Mouse (Mus musculus) hindbrain, embryonic 10.5 days (tissue): ENCODE results near the gene Hdgfl2. TPM values are rescaled to one million over a fixed set of nuclear protein-coding genes. Genes with fewer than 3 reads are reported as not detected.
"Not testable (repeated sequence)": the region's sequence is repeated elsewhere in the genome, so short reads cannot be mapped to it uniquely, and the experiment has no call there.

Source experiments
- DNase-seq: peaks from one replicate; pipeline ENCODE4 v3.0.0-alpha.2; 2017; ENCODE audit warnings: low spot score
- H3K27ac ChIP-seq: fragments of 300-500 bp; sonication (generic); 2 replicates; pipeline ENCODE4 v1.5.1; 2016; ENCODE audit warnings: mild to moderate bottlenecking, moderate library complexity
- H3K27me3 ChIP-seq: fragments of 300-500 bp; sonication (generic); 2 replicates; pipeline ENCODE4 v1.6.1; 2016; ENCODE audit warnings: mild to moderate bottlenecking; ENCODE audit not compliant: poor library complexity, insufficient read depth, severe bottlenecking
- H3K36me3 ChIP-seq: fragments of 300-500 bp; sonication (generic); 2 replicates; pipeline ENCODE4 v1.6.1; 2016; ENCODE audit warnings: mild to moderate bottlenecking, moderate library complexity
- H3K4me1 ChIP-seq: fragments of 300-500 bp; sonication (generic); replicated peaks from 2 replicates; pipeline ENCODE4 v1.6.1; 2016; ENCODE audit warnings: mild to moderate bottlenecking
- H3K4me3 ChIP-seq: fragments of 300-500 bp; sonication (generic); 2 replicates; pipeline ENCODE4 v1.5.1; 2016; ENCODE audit warnings: mild to moderate bottlenecking, moderate library complexity
- H3K9me3 ChIP-seq: fragments of 300-500 bp; sonication (generic); 2 replicates; pipeline ENCODE4 v1.6.1; 2016; ENCODE audit warnings: mild to moderate bottlenecking, moderate library complexity
- WGBS: fragments of 180-500 bp; shearing (Covaris S2); methylation state at CpG from one replicate; pipeline ENCODE4 v1.1.7; 2016; 5-methylcytosine and 5-hydroxymethylcytosine counted together
- polyA plus RNA-seq: library from polyadenylated mRNA; unstranded; fragments of >200 nt; fragmentation: Nextera tagmentation; extraction: Ambion mirVana; gene quantifications from 2 replicates; pipeline ENCODE4 v1.2.1, GENCODE M21; 2016

The Hdgfl2 gene
- polyA plus RNA-seq, 1 experiment from 2014 or later, result 186 TPM

GRCm38 (mm10) chr17:56038583-56039261, 40.7 kb upstream of the Hdgfl2 start:
- H3K27me3 ChIP-seq, result no peaks in the 10 kb centered on the region
- H3K4me3 ChIP-seq, result no peak overlapping the region
- no peak overlapping the region for H3K27ac ChIP-seq
- WGBS, result 88% methylated on average over 8 of the region's 8 CpGs
- DNase-seq, result no peak
- H3K4me1 ChIP-seq, result peaks cover 43% of the 10 kb centered on the region
- H3K9me3 ChIP-seq, result no peaks in the 10 kb centered on the region
- H3K36me3 ChIP-seq, result peaks cover 25% of the 10 kb centered on the region

DNA sequence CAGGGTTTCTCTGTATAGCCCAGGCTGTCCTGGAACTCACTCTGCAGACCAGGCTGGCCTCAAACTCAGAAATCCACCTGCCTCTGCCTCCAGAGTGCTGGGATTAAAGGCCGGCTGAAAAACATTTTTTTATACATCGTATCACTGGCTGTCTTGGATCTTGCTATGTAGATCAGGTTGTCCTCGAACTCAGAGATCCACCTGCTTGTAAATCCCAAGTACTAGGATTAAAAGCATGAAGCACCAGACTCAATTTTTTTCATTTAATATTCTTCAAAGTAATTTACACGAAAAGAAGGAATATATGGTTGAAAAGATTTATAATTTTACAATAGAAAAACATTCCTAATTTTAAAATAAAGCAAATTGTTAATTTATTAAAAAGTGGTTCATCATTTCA, 40.1 kb upstream of the Hdgfl2 start:
- Histone ChIP-seq H3K27ac (peak overlapping the region; percentile 95; the same call in 1 of the 2 replicates), H3K36me3 (peaks cover 25% of the 10 kb centered on the region), H3K4me3 (peak overlapping the region; percentile 90; the same call in 1 of the 2 replicates), H3K9me3 (no peaks in the 10 kb centered on the region), H3K4me1 (peaks cover 37% of the 10 kb centered on the region), H3K27me3 (no peaks in the 10 kb centered on the region)
- 83% methylated on average over 4 of the region's 4 CpGs for WGBS
- no peak for DNase-seq

- Histone ChIP-seq H3K27ac (peak within 1 kb of the TSS; percentile 95), H3K36me3 (peaks cover 26% of the 10 kb centered on the region), H3K4me1 (peaks cover 29% of the 10 kb centered on the region), H3K4me3 (peak within 1 kb of the TSS; percentile 90), H3K9me3 (no peaks in the 10 kb centered on the region), H3K27me3 (no peaks in the 10 kb centered on the region)
- under 1% methylated on average over 68 of the region's 68 CpGs for WGBS
- peak; percentile 96 for DNase-seq
Observed at GRCm38 (mm10) chr17:56040030-56040856, 39.2 kb upstream of the Hdgfl2 start, which contains the start of gene Chaf1a. Chaf1a (plus strand) TSS chr17:56040439.

- Histone ChIP-seq H3K4me3 (peak overlapping the region; percentile 90), H3K36me3 (peaks cover 32% of the 10 kb centered on the region), H3K9me3 (no peaks in the 10 kb centered on the region), H3K27ac (peak overlapping the region; percentile 95), H3K27me3 (no peaks in the 10 kb centered on the region), H3K4me1 (peaks cover 24% of the 10 kb centered on the region)
- WGBS, result 3% methylated on average over 12 of the region's 12 CpGs
- no peak for DNase-seq
Observed at GRCm38 (mm10) chr17:56040857-56041163, 38.6 kb upstream of the Hdgfl2 start.

GRCm38 (mm10) chr17:56051369-56051768, 28.1 kb upstream of the Hdgfl2 start:
- no peaks in the 10 kb centered on the region for H3K9me3 ChIP-seq
- 93% methylated on average over 5 of the region's 5 CpGs for WGBS
- H3K4me3 ChIP-seq, result no peak overlapping the region
- DNase-seq, result no peak
- H3K4me1 ChIP-seq, result no peaks in the 10 kb centered on the region
- H3K27ac ChIP-seq, result no peak overlapping the region
- no peaks in the 10 kb centered on the region for H3K27me3 ChIP-seq
- peaks cover 97% of the 10 kb centered on the region for H3K36me3 ChIP-seq

- no peak for DNase-seq
- Histone ChIP-seq H3K4me3 (no peak overlapping the region), H3K27me3 (no peaks in the 10 kb centered on the region), H3K36me3 (peaks cover 97% of the 10 kb centered on the region), H3K4me1 (no peaks in the 10 kb centered on the region), H3K27ac (no peak overlapping the region), H3K9me3 (no peaks in the 10 kb centered on the region)
Observed at GRCm38 (mm10) chr17:56054938-56055337, 24.5 kb upstream of the Hdgfl2 start.

- 80% methylated on average over 4 of the region's 4 CpGs for WGBS
- Histone ChIP-seq H3K4me1 (no peaks in the 10 kb centered on the region), H3K9me3 (no peaks in the 10 kb centered on the region), H3K27me3 (no peaks in the 10 kb centered on the region), H3K36me3 (peaks cover 97% of the 10 kb centered on the region), H3K27ac (no peak overlapping the region), H3K4me3 (no peak overlapping the region)
- DNase-seq, result no peak
Observed at GRCm38 (mm10) chr17:56055945-56056678, 23.3 kb upstream of the Hdgfl2 start.

- H3K9me3 ChIP-seq, result no peaks in the 10 kb centered on the region
- H3K27me3 ChIP-seq, result no peaks in the 10 kb centered on the region
- H3K36me3 ChIP-seq, result peaks cover 97% of the 10 kb centered on the region
- no peaks in the 10 kb centered on the region for H3K4me1 ChIP-seq
- DNase-seq, result no peak
- H3K27ac ChIP-seq, result no peak overlapping the region
- no peak overlapping the region for H3K4me3 ChIP-seq
- WGBS, result 83% methylated on average over 11 of the region's 11 CpGs
Observed at GRCm38 (mm10) chr17:56057381-56058120, 21.9 kb upstream of the Hdgfl2 start.

DNA sequence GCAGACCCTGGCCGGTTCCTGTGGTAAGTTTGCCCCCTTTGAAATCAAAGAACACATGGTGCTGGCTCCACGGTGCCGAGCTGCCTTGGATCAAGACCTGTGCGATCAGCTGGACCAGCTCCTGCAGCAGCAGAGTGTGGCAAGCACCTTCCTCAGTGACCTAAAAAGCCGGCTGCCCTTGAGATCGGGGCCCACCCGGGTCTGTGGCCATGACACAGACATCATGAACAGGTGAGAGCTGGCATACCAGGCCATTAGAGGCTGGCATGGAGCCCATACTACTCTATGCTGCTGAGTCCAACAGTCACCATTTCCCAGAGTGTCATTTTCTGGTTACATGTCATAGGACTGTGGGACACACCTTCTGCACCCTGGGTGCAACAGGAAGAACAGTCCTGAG, 17.4 kb upstream of the Hdgfl2 start:
- Histone ChIP-seq H3K36me3 (peaks cover 100% of the 10 kb centered on the region), H3K4me1 (no peaks in the 10 kb centered on the region), H3K9me3 (no peaks in the 10 kb centered on the region), H3K27me3 (no peaks in the 10 kb centered on the region), H3K4me3 (no peak overlapping the region), H3K27ac (no peak overlapping the region)
- 96% methylated on average over 7 of the region's 7 CpGs for WGBS
- no peak for DNase-seq

- H3K27me3 ChIP-seq, H3K4me3 ChIP-seq, DNase-seq, H3K9me3 ChIP-seq, H3K4me1 ChIP-seq, H3K27ac ChIP-seq: not testable (repeated sequence)
- 79% methylated on average over 6 of the region's 6 CpGs for WGBS
- peaks cover 100% of the 10 kb centered on the region for H3K36me3 ChIP-seq
Observed at GRCm38 (mm10) chr17:56065715-56066114, 13.7 kb upstream of the Hdgfl2 start.

- Histone ChIP-seq H3K27me3 (no peaks in the 10 kb centered on the region), H3K36me3 (peaks cover 100% of the 10 kb centered on the region), H3K27ac (no peak overlapping the region), H3K9me3 (no peaks in the 10 kb centered on the region), H3K4me1 (no peaks in the 10 kb centered on the region), H3K4me3 (no peak overlapping the region)
- no peak for DNase-seq
Observed at GRCm38 (mm10) chr17:56066451-56066850, 13.0 kb upstream of the Hdgfl2 start.

- H3K9me3 ChIP-seq, result no peaks in the 10 kb centered on the region
- peaks cover 90% of the 10 kb centered on the region for H3K36me3 ChIP-seq
- DNase-seq, result no peak
- H3K27me3 ChIP-seq, result no peaks in the 10 kb centered on the region
- no peak overlapping the region for H3K4me3 ChIP-seq
- peaks cover 8% of the 10 kb centered on the region for H3K4me1 ChIP-seq
- no peak overlapping the region for H3K27ac ChIP-seq
- WGBS, result 96% methylated on average over 14 of the region's 14 CpGs
Observed at GRCm38 (mm10) chr17:56069066-56069465, 10.4 kb upstream of the Hdgfl2 start.
